ENCODE assay signal across 18 mouse cellular contexts in genomic region chr3:80311689-80312088, GRCm38 (mm10).
"Had no signal": no experiment of that assay in that cellular context is flagged by ENCODE, and none has a peak within 500 bp of the region (broad histone marks: within the 10 kb centered on the region; RNA-seq: fewer than 3 reads in every experiment).

No protein-coding gene starts in this region.

- H3K27ac ChIP-seq: kidney, embryonic 15.5 days; layer of hippocampus, adult 2 months; limb, embryonic 13.5 days; liver, embryonic 13.5 days; macrophage; midbrain, embryonic 12.5 days; midbrain, embryonic 15.5 days; neural tube, embryonic 13.5 days had no signal

- H3K9me3 ChIP-seq: kidney, embryonic 15.5 days; limb, embryonic 13.5 days; liver, embryonic 13.5 days; midbrain, embryonic 12.5 days; midbrain, embryonic 15.5 days; neural tube, embryonic 13.5 days had no signal

- H3K4me1 ChIP-seq: kidney, embryonic 15.5 days; liver, embryonic 13.5 days; midbrain, embryonic 12.5 days; midbrain, embryonic 15.5 days; neural tube, embryonic 13.5 days had no signal

- ATAC-seq: midbrain, embryonic 15.5 days had no signal

- H3K4me3 ChIP-seq: kidney, embryonic 15.5 days; layer of hippocampus, adult 2 months; limb, embryonic 13.5 days; liver, embryonic 13.5 days; midbrain, embryonic 12.5 days; midbrain, embryonic 15.5 days; neural tube, embryonic 13.5 days had no signal

- H3K9ac ChIP-seq: kidney, embryonic 15.5 days; limb, embryonic 13.5 days; liver, embryonic 13.5 days; midbrain, embryonic 12.5 days; midbrain, embryonic 15.5 days; neural tube, embryonic 13.5 days had no signal

- H3K27me3 ChIP-seq: kidney, embryonic 15.5 days; limb, embryonic 13.5 days; liver, embryonic 13.5 days; midbrain, embryonic 12.5 days; midbrain, embryonic 15.5 days; neural tube, embryonic 13.5 days had no signal

- DNase-seq: kidney, adult 2 months; kidney, postnatal 14 days; layer of hippocampus, adult 9-11 months; left cerebral cortex, postnatal 4 days; liver, embryonic 13.5 days; lung, adult 2 months; retina, postnatal 1 day; right cerebral cortex, postnatal 25 days; thymus, adult 2 months; thymus, postnatal 14 days; thymus, postnatal 4 days had no signal

- H3K4me2 ChIP-seq: kidney, embryonic 15.5 days; limb, embryonic 13.5 days; liver, embryonic 13.5 days; midbrain, embryonic 12.5 days; midbrain, embryonic 15.5 days; neural tube, embryonic 13.5 days had no signal

- H3K36me3 ChIP-seq: kidney, embryonic 15.5 days; limb, embryonic 13.5 days; liver, embryonic 13.5 days; midbrain, embryonic 12.5 days; midbrain, embryonic 15.5 days; neural tube, embryonic 13.5 days had no signal
